Mouse (Mus musculus) retina, embryonic 14.5 days (tissue): ENCODE measurements around the gene Dstyk.

Source experiments
- DNase-seq: peaks from one replicate; pipeline ENCODE4 v3.0.0-alpha.2; 2015; ENCODE audit warnings: low spot score

Dstyk gene

GRCm38 (mm10) chr1:132512106-132512505, 94.8 kb downstream of the Dstyk start:
- no peak for DNase-seq

- no peak for DNase-seq
These were observed 98.0 kb downstream of the Dstyk start for GRCm38 (mm10) chr1:132515339-132515738.
